Mouse (Mus musculus): Measurements from ENCODE around the gene Galnt7.

DNA sequence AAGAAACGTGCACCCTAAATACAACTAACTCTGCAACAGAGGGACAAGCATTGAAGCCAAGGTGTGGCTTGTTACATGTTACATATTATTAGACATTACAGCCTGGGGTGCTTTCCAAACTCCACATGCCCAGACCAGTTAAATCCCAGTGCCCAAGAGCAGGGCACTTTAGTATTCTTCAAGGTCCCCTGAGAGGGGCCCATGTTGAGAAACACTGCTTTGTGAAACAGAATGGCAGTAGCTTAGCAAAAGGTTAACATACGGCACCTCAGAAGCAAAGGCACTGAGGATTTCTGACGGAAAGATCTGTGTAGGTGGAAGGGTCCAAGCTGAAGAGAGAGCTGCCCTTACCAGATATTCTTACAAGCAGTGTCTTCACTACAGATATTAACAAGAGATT lies 67.0 kb downstream of the Galnt7 start:
- TF ChIP-seq CTCF (conservative IDR thresholded peaks at IDR 0.05 in 1 of 2, IDR thresholded peaks at IDR 0.05 in 1 of 2; ENCODE audit: low read depth in 2 of 2, low read length in 2 of 2): no peak
- no peak for TF ChIP-seq POLR2AphosphoS2 (IDR thresholded peaks at IDR 0.05; ENCODE audit: low read depth, low read length)
- TF ChIP-seq RAD21 (IDR thresholded peaks at IDR 0.05; ENCODE audit: low read depth, low read length): no peak

Data from CH12.LX (cell line).